Mouse (Mus musculus): ENCODE results near the gene Tex22. TPM values are rescaled to one million over a fixed set of nuclear protein-coding genes. Genes with fewer than 3 reads are reported as not detected.

The Tex22 gene
- polyA plus RNA-seq, 1 experiment from 2014 or later, result not detected

GRCm38 (mm10) chr12:113042543-113042942 is 31.8 kb upstream of the Tex22 start:
- no peak for ATAC-seq (ENCODE audit: insufficient read depth)
- Histone ChIP-seq H3K9ac (no peak overlapping the region), H3K9me3 (ENCODE audit: low read depth, low read length) (no peaks in the 10 kb centered on the region), H3K4me3 (ENCODE audit: low read depth, low read length) (no peak overlapping the region), H3K4me2 (no peak overlapping the region), H3K27ac (ENCODE audit: low read depth) (no peak overlapping the region), H3K4me1 (ENCODE audit: insufficient read depth) (no peaks in the 10 kb centered on the region), H3K27me3 (ENCODE audit: insufficient read depth, low read length) (no peaks in the 10 kb centered on the region), H3K36me3 (ENCODE audit: insufficient read depth) (peaks cover 19% of the 10 kb centered on the region)
- WGBS, result 76% methylated on average over 2 of the region's 2 CpGs
- TF ChIP-seq CTCF (IDR thresholded peaks at IDR 0.05; ENCODE audit: low read depth), result no peak
- DNase-seq, result no peak

DNA sequence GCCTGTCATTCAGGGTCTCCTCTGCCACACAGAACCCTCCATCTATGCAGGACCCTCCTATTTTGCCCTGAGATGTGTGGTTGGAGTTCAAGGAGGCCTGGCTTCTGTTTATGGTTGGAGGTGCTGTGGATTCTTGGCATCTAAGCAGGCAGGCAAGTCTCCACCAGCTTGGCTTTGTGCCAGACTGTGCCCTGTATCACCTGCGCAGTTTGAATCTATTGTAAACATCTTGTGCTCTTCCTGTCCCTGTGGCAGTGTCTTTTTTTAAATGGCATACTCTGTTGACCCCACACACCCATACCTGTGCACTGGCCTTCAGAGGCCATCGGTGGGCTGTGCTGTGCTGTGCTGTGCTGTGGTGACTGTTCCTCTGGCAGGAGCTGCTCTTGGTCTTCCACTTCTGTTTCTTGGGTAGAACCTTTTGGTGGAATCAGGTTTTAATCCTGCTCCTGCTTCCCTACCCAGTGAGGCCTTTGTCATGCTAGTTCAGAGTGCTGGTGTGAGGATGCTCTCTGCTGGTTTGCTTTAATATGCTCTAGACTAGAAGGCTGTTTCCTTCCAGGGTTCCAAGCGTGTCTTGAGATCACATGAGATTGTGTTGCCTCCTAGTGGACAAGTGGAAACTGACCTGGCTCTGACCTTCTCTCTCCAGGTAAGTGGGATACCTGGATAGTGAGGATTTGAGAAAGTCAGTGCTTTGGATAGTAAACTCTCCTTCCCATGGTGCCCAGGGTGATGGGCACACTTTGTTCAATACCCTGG is 29.2 kb upstream of the Tex22 start:
- H3K36me3 ChIP-seq (ENCODE audit: insufficient read depth), result peaks cover 28% of the 10 kb centered on the region
- H3K9me3 ChIP-seq (ENCODE audit: low read depth, low read length), result no peaks in the 10 kb centered on the region
- peak; percentile 12 for DNase-seq
- no peaks in the 10 kb centered on the region for H3K4me1 ChIP-seq (ENCODE audit: insufficient read depth)
- H3K4me3 ChIP-seq (ENCODE audit: low read depth, low read length), result no peak overlapping the region
- no peak overlapping the region for H3K9ac ChIP-seq
- no peak for ATAC-seq (ENCODE audit: insufficient read depth)
- WGBS, result 73% methylated on average over 3 of the region's 3 CpGs
- H3K27me3 ChIP-seq (ENCODE audit: insufficient read depth, low read length), result no peaks in the 10 kb centered on the region
- peak; percentile 49 for TF ChIP-seq CTCF (IDR thresholded peaks at IDR 0.05; ENCODE audit: low read depth)
- no peak overlapping the region for H3K4me2 ChIP-seq
- H3K27ac ChIP-seq (ENCODE audit: low read depth), result no peak overlapping the region

GRCm38 (mm10) chr12:113046861-113047260 is 27.4 kb upstream of the Tex22 start:
- Histone ChIP-seq H3K9ac (no peak overlapping the region), H3K36me3 (ENCODE audit: insufficient read depth) (peaks cover 41% of the 10 kb centered on the region), H3K4me3 (ENCODE audit: low read depth, low read length) (no peak overlapping the region), H3K4me2 (no peak overlapping the region), H3K27ac (ENCODE audit: low read depth) (no peak overlapping the region), H3K27me3 (ENCODE audit: insufficient read depth, low read length) (no peaks in the 10 kb centered on the region), H3K4me1 (ENCODE audit: insufficient read depth) (0 out of 2 replicates have a peak, but pooled peaks cover 5% of the 10 kb centered on the region), H3K9me3 (ENCODE audit: low read depth, low read length) (no peaks in the 10 kb centered on the region)
- TF ChIP-seq CTCF (IDR thresholded peaks at IDR 0.05; ENCODE audit: low read depth), result no peak
- ATAC-seq (ENCODE audit: insufficient read depth) (no peak), DNase-seq (no peak)
- WGBS, result 83% methylated on average over 15 of the region's 15 CpGs

DNA sequence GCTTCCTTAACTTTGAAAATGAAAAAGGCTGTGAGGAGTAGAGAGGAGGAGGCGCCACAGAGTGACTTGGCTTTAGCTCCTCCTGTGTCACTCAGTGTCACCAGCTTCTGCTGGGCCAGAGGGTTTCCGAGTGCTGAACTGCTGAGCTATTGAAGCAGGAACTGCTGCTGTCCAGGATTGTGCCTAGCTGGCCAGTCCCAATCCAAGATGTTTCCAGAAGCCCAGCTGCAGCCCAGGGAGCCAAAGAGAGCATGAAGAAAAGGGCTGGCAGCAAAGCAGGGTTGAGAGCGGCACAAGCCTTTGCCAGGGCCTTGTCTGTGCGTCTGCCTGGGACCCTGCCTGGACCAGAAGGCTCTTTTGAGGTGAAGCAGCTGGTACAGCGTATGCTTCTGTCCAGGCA is 26.2 kb upstream of the Tex22 start:
- Histone ChIP-seq H3K4me2 (no peak overlapping the region), H3K27ac (ENCODE audit: low read depth) (no peak overlapping the region), H3K4me3 (ENCODE audit: low read depth, low read length) (no peak overlapping the region), H3K36me3 (ENCODE audit: insufficient read depth) (peaks cover 42% of the 10 kb centered on the region), H3K27me3 (ENCODE audit: insufficient read depth, low read length) (no peaks in the 10 kb centered on the region), H3K9me3 (ENCODE audit: low read depth, low read length) (no peaks in the 10 kb centered on the region), H3K4me1 (ENCODE audit: insufficient read depth) (0 out of 2 replicates have a peak, but pooled peaks cover 5% of the 10 kb centered on the region), H3K9ac (no peak overlapping the region)
- no peak for TF ChIP-seq CTCF (IDR thresholded peaks at IDR 0.05; ENCODE audit: low read depth)
- DNase-seq (no peak), ATAC-seq (ENCODE audit: insufficient read depth) (no peak)
- WGBS, result 84% methylated on average over 5 of the region's 5 CpGs

GRCm38 (mm10) chr12:113049836-113050235 is 24.5 kb upstream of the Tex22 start:
- no peak overlapping the region for H3K27ac ChIP-seq (ENCODE audit: low read depth)
- ATAC-seq (ENCODE audit: insufficient read depth) (no peak), DNase-seq (no peak)
- no peaks in the 10 kb centered on the region for H3K9me3 ChIP-seq (ENCODE audit: low read depth, low read length)
- H3K4me2 ChIP-seq, result no peak overlapping the region
- 89% methylated on average over 9 of the region's 9 CpGs for WGBS
- 0 out of 2 replicates have a peak, but pooled peaks cover 5% of the 10 kb centered on the region for H3K4me1 ChIP-seq (ENCODE audit: insufficient read depth)
- TF ChIP-seq CTCF (IDR thresholded peaks at IDR 0.05; ENCODE audit: low read depth), result no peak
- no peak overlapping the region for H3K4me3 ChIP-seq (ENCODE audit: low read depth, low read length)
- peaks cover 48% of the 10 kb centered on the region for H3K36me3 ChIP-seq (ENCODE audit: insufficient read depth)
- no peaks in the 10 kb centered on the region for H3K27me3 ChIP-seq (ENCODE audit: insufficient read depth, low read length)
- H3K9ac ChIP-seq, result no peak overlapping the region

DNA sequence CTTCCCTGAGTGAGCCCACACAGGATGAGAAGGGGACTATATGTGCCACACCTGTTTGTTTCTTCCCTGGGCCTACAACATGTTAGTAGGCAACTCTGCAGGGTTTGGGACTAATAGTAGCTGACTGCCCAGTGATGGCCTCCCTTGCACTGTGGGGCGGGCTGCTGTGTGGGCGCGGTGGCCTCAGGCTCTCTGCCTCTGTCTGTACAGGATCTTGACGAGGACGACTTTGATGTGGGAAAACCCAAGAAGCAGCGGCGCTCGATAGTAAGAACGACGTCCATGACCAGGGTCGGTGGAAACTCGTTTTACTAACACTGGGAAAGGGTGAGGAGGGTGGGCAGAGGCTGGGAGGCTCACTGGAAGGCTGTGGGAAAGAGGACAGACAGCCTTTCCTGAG is 23.6 kb upstream of the Tex22 start:
- no peaks in the 10 kb centered on the region for H3K9me3 ChIP-seq (ENCODE audit: low read depth, low read length)
- H3K9ac ChIP-seq, result no peak overlapping the region
- DNase-seq (no peak), ATAC-seq (ENCODE audit: insufficient read depth) (no peak)
- H3K27me3 ChIP-seq (ENCODE audit: insufficient read depth, low read length), result no peaks in the 10 kb centered on the region
- 0 out of 2 replicates have a peak, but pooled peaks cover 5% of the 10 kb centered on the region for H3K4me1 ChIP-seq (ENCODE audit: insufficient read depth)
- H3K27ac ChIP-seq (ENCODE audit: low read depth), result no peak overlapping the region
- no peak for TF ChIP-seq CTCF (IDR thresholded peaks at IDR 0.05; ENCODE audit: low read depth)
- 81% methylated on average over 12 of the region's 12 CpGs for WGBS
- H3K4me3 ChIP-seq (ENCODE audit: low read depth, low read length), result no peak overlapping the region
- H3K4me2 ChIP-seq, result no peak overlapping the region
- peaks cover 50% of the 10 kb centered on the region for H3K36me3 ChIP-seq (ENCODE audit: insufficient read depth)

DNA sequence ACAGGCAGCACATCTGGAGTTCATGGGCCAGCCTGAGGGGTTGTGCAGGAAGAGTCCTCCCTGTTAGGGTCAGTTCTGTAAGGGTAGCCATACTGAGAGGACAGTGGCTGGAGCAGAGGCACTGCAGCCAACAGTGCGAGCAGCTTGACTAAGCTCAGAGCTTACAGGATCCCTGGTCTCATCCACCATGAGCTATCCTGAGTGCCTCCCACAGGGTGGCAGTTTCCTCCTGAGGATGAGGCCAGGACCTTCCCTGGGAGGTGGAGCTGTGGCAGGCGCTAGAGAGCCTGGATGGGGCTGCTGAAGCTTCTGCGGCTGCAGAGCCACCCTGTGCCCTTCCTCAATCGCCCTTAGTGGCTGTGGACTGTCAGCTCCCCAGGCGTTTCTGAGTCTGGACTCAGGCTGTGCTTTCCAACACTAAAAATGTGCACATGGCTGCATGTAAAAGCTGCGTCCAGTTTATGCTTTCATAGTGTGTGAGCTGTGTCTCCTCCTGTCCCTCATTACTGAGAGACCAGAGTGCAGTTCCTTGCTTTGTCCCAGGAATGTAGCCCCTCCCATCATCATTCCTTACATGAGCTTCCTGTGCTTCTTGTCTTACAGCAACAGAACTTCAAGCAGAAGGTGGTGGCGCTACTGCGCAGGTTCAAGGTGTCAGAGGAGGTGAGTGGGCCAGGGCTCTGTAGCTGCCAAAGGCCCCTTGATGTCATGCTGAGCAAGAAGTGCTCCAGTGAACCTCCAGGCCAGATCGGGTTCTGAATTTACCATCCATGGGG is 22.5 kb upstream of the Tex22 start:
- Histone ChIP-seq H3K27ac (ENCODE audit: low read depth) (peak overlapping the region; percentile 78; the same call in 1 of the 2 replicates), H3K4me1 (ENCODE audit: insufficient read depth) (0 out of 2 replicates have a peak, but pooled peaks cover 5% of the 10 kb centered on the region), H3K9me3 (ENCODE audit: low read depth, low read length) (no peaks in the 10 kb centered on the region), H3K36me3 (ENCODE audit: insufficient read depth) (peaks cover 48% of the 10 kb centered on the region), H3K4me2 (no peak overlapping the region), H3K9ac (no peak overlapping the region), H3K27me3 (ENCODE audit: insufficient read depth, low read length) (no peaks in the 10 kb centered on the region), H3K4me3 (ENCODE audit: low read depth, low read length) (no peak overlapping the region)
- no peak; the same call in 1 of the 2 replicates for TF ChIP-seq CTCF (IDR thresholded peaks at IDR 0.05; ENCODE audit: low read depth)
- DNase-seq (peak; percentile 56), ATAC-seq (ENCODE audit: insufficient read depth) (peak; percentile 67; the same call in 1 of the 2 replicates)
- 27% methylated on average over 9 of the region's 9 CpGs for WGBS

All from lung, embryonic 14.5 days (tissue).